Mouse (Mus musculus): ENCODE results near the gene Zdhhc7.

- TF ChIP-seq POLR2A (IDR thresholded peaks at IDR 0.05; ENCODE audit: borderline replicate concordance, insufficient read depth, low read length) (no peak), CTCF (IDR thresholded peaks at IDR 0.05; ENCODE audit: borderline replicate concordance, insufficient read depth, low read depth, low read length) (no peak)
Measured at GRCm38 (mm10) chr8:120036111-120036510, 65.2 kb downstream of the Zdhhc7 start.
